Mouse (Mus musculus) MEL (cell line): Measurements from ENCODE around the gene Rcor1. TPM values are rescaled to one million over a fixed set of nuclear protein-coding genes. Genes with fewer than 3 reads are reported as not detected.
A peak's percentile ranks its signal among the peaks of the same experiment; 100 is the strongest.

Experiments
- DNase-seq: peaks from one replicate; pipeline ENCODE4 v3.0.0; 2011; ENCODE audit warnings: low read depth, low spot score
- H3K27ac ChIP-seq: 2 replicates; pipeline ENCODE4 v1.5.1; 2012; ENCODE audit warnings: low read depth, mild to moderate bottlenecking, control low read depth, low read length, moderate library complexity; ENCODE audit not compliant: control insufficient read depth
- H3K27me3 ChIP-seq, 2 experiments: fragments of 150-350 bp in 1 of 2; sonication (generic) in 1 of 2; 2 replicates each; pipeline ENCODE4 v1.6.1; 2012; ENCODE audit warnings: low read length in 2 of 2, mild to moderate bottlenecking in 2 of 2, improper control_type of control experiment in 1 of 2, moderate library complexity in 1 of 2; ENCODE audit not compliant: insufficient read depth in 2 of 2, control insufficient read depth in 1 of 2
- H3K36me3 ChIP-seq, 2 experiments: 2 replicates each; pipeline ENCODE4 v1.6.1; 2012 to 2014; ENCODE audit warnings: low read length in 2 of 2, improper control_type of control experiment in 1 of 2, inconsistent platforms in 1 of 2, mild to moderate bottlenecking in 1 of 2; ENCODE audit not compliant: insufficient read depth in 2 of 2, control insufficient read depth in 1 of 2
- H3K4me1 ChIP-seq, 2 experiments: fragments of 150-350 bp in 1 of 2; sonication (generic) in 1 of 2; 2 replicates each; pipeline ENCODE4 v1.6.1; 2012; ENCODE audit warnings: low read length in 2 of 2, improper control_type of control experiment in 1 of 2, mild to moderate bottlenecking in 1 of 2; ENCODE audit not compliant: insufficient read depth in 2 of 2, control insufficient read depth in 1 of 2
- H3K4me3 ChIP-seq, 2 experiments: fragments of 150-350 bp in 1 of 2; sonication (generic) in 1 of 2; 2 replicates each; pipeline ENCODE4 v1.5.1; 2012; ENCODE audit warnings: low read depth in 2 of 2, low read length in 2 of 2, mild to moderate bottlenecking in 2 of 2, moderate library complexity in 2 of 2, control low read depth in 1 of 2, improper control_type of control experiment in 1 of 2; ENCODE audit not compliant: control insufficient read depth in 1 of 2, insufficient read depth in 1 of 2
- H3K79me2 ChIP-seq: 2 replicates; pipeline ENCODE4 v1.6.1; 2012; ENCODE audit warnings: mild to moderate bottlenecking, low read length, moderate library complexity; ENCODE audit not compliant: control insufficient read depth, poor library complexity, insufficient read depth
- H3K9ac ChIP-seq: 2 replicates; pipeline ENCODE4 v1.6.1; 2012; ENCODE audit warnings: low read depth, mild to moderate bottlenecking, control low read depth, low read length, moderate library complexity; ENCODE audit not compliant: control insufficient read depth, poor library complexity, severe bottlenecking
- H3K9me3 ChIP-seq: fragments of 150-350 bp; sonication (generic); replicated peaks from 2 replicates; pipeline ENCODE4 v1.6.1; 2012; ENCODE audit warnings: mild to moderate bottlenecking, low read length, improper control_type of control experiment, moderate library complexity; ENCODE audit not compliant: insufficient read depth
- CHD1 ChIP-seq: IDR thresholded peaks from 2 replicates; pipeline ENCODE4 v1.6.1; 2012; ENCODE audit warnings: low read depth, mild to moderate bottlenecking, inconsistent platforms, low read length, improper control_type of control experiment
- CTCF ChIP-seq, 3 experiments: IDR thresholded peaks in 2 of 3; conservative IDR thresholded peaks in 1 of 3; 2 replicates each; pipeline ENCODE4 v1.5.1; 2011 to 2012; ENCODE audit warnings: low read length in 3 of 3, low read depth in 2 of 3, mild to moderate bottlenecking in 2 of 3, improper control_type of control experiment in 1 of 3, inconsistent platforms in 1 of 3, mixed read lengths in 1 of 3, moderate library complexity in 1 of 3; ENCODE audit not compliant: control insufficient read depth in 1 of 3, insufficient read depth in 1 of 3, poor library complexity in 1 of 3, severe bottlenecking in 1 of 3
- ETS1 ChIP-seq: IDR thresholded peaks from 2 replicates; pipeline ENCODE4 v1.6.1; 2012; ENCODE audit warnings: low read depth, mild to moderate bottlenecking, inconsistent platforms, low read length, improper control_type of control experiment, moderate library complexity
- HCFC1 ChIP-seq: IDR thresholded peaks from 2 replicates; pipeline ENCODE4 v1.6.1; 2012; ENCODE audit warnings: low read depth, mild to moderate bottlenecking, inconsistent platforms, low read length, improper control_type of control experiment, moderate library complexity
- JUND ChIP-seq: IDR thresholded peaks from 2 replicates; pipeline ENCODE4 v1.6.1; 2011; ENCODE audit warnings: low read depth, mild to moderate bottlenecking, improper control_type of control experiment, low read length
- MAFK ChIP-seq: IDR thresholded peaks from 2 replicates; pipeline ENCODE4 v1.6.1; 2011; ENCODE audit warnings: low read depth, mild to moderate bottlenecking, low read length, improper control_type of control experiment, borderline replicate concordance
- MAX ChIP-seq: IDR thresholded peaks from 2 replicates; pipeline ENCODE4 v1.6.1; 2011; ENCODE audit warnings: low read length, improper control_type of control experiment
- MYC ChIP-seq: IDR thresholded peaks from 2 replicates; pipeline ENCODE4 v1.6.1; 2011; ENCODE audit warnings: low read depth, mild to moderate bottlenecking, low read length, improper control_type of control experiment, moderate library complexity
- SIN3A ChIP-seq: IDR thresholded peaks from 2 replicates; pipeline ENCODE4 v1.6.1; 2012; ENCODE audit warnings: low read length, improper control_type of control experiment, inconsistent platforms
- UBTF ChIP-seq: IDR thresholded peaks from 2 replicates; pipeline ENCODE4 v1.6.1; 2012; ENCODE audit warnings: low read depth, mild to moderate bottlenecking, inconsistent platforms, low read length, improper control_type of control experiment, moderate library complexity, borderline replicate concordance; ENCODE audit not compliant: insufficient read depth
- USF1 ChIP-seq: IDR thresholded peaks from 2 replicates; pipeline ENCODE4 v1.6.1; 2014; ENCODE audit warnings: low read depth, mild to moderate bottlenecking, inconsistent platforms, low read length, improper control_type of control experiment, moderate library complexity
- ZKSCAN1 ChIP-seq: IDR thresholded peaks from 2 replicates; pipeline ENCODE4 v1.6.1; 2012; ENCODE audit warnings: low read depth, mild to moderate bottlenecking, inconsistent platforms, low read length, improper control_type of control experiment, moderate library complexity
- ZNF384 ChIP-seq: IDR thresholded peaks from 2 replicates; pipeline ENCODE4 v1.6.1; 2012; ENCODE audit warnings: low read depth, mild to moderate bottlenecking, inconsistent platforms, low read length, improper control_type of control experiment
- polyA plus RNA-seq, 2 experiments: library from polyadenylated mRNA; stranded (reverse) in 1 of 2; unstranded in 1 of 2; fragments of >175 nt in 1 of 2; fragments of >200 nt in 1 of 2; gene quantifications; 2 replicates each; pipeline versions ENCODE4 v1.2.1 to v1.2.4; 2012; ENCODE audit warnings: low replicate concordance in 2 of 2, low read depth in 1 of 2; ENCODE audit not compliant: insufficient read length in 2 of 2, insufficient read depth in 1 of 2, missing spikeins in 1 of 2
- total RNA-seq: library from RNA; depleted of rRNA; stranded (reverse); fragments of 300-350 nt; gene quantifications from 2 replicates; pipeline ENCODE4 v1.2.3, GENCODE M21; 2012

Gene Rcor1
- total and polyA plus RNA-seq, 3 experiments, result 23.1 to 44.3 (median 37.1) TPM

DNA sequence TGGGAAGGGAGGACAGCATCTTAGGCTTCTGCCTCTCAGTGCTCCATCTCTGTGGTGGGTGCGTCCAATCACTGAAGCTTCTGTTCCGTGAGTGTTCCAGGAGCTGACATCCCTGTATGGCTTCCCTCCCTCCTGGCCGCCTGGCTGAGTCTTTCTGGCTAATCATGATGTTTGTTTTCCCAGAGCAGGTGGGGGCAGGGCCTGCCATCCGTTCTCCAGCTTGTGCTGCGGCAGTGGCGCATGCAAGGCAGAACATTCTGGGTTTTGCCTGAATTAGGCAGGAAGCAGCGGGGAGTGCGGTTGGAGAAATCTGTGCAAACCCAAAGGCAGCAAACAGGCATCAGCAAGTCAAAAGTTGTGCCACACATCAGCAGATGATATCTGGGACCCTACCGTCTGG, 106.1 kb downstream of the Rcor1 start:
- no peak for DNase-seq
- Histone ChIP-seq H3K4me1 (peaks cover 0 to 6% of the 10 kb centered on the region in 2 experiments; a peak in 1 of 4 replicates), H3K9ac (no peak overlapping the region), H3K27me3 (no peaks in the 10 kb centered on the region), H3K9me3 (no peaks in the 10 kb centered on the region), H3K27ac (no peak overlapping the region), H3K79me2 (no peaks in the 10 kb centered on the region), H3K36me3 (no peaks in the 10 kb centered on the region), H3K4me3 (no peak overlapping the region)
- TF ChIP-seq MYC, result no peak
- TF ChIP-seq MAFK, result no peak
- no peak for TF ChIP-seq CHD1
- TF ChIP-seq ETS1, result no peak
- no peak for TF ChIP-seq USF1
- TF ChIP-seq ZKSCAN1, result no peak
- TF ChIP-seq ZNF384, result no peak
- TF ChIP-seq UBTF, result no peak
- no peak for TF ChIP-seq MAX
- no peak for TF ChIP-seq JUND
- no peak for TF ChIP-seq CTCF (IDR thresholded peaks at IDR 0.05 in 2 of 3, conservative IDR thresholded peaks at IDR 0.05 in 1 of 3; ENCODE audit: control insufficient read depth in 1 of 3, insufficient read depth in 1 of 3, low read depth in 2 of 3, low read length in 3 of 3, poor library complexity in 1 of 3, severe bottlenecking in 1 of 3)

DNA sequence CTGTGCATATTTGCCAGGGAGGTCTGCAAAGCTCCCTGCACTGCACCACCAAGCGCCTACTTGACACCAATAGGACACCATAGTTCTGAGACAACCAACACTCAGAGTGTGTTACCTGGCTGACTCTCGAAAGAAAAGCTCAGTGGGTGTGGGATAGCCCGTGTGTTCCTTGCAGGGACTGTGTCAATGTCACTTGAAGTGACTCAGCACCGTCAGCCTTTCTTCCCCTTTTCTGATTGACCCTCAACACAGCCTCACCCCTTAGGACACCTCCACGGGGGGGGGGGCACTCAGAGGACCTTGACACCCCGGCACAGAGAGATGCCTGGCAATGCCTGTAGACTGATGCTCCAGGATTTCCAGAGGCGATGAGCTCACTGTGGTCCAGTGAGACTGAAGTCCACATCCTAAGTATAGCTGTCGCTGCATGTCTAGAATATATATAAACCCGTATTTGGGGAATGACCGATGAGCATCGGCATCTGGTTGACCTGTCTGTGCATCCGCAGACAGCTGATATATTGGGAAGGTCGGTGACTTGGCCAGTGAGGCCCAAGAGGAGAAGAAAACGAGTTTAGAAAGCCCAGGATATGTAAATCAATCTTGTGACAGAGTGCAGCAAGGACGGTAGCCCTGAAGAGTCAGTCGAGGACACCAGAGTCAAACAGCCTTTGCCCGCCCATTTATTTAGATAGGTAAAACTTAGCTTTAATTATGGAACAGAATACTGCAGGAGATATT, 110.5 kb downstream of the Rcor1 start:
- no peaks in the 10 kb centered on the region for H3K27me3 ChIP-seq

DNA sequence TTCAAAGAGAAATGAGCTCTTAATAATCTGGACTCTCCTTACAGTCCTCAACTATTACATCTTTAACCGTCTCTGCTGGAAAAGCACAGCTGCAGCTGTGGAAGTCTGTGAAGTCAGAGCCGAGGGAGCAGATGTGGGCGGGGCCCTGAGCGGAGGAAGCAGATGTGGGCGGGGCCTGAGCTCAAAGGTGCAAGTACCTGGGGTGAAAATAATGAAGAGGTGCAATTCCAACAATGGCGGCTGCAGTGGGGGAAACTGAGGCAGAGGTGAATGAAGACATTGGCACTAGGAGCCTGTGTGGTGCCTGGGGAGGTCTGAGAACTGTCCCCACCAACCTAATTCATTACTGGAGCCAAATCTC, 111.1 kb downstream of the Rcor1 start:
- no peaks in the 10 kb centered on the region for H3K36me3 ChIP-seq
- no peaks in the 10 kb centered on the region; a peak in 1 of 4 replicates for H3K27me3 ChIP-seq
- no peak overlapping the region for H3K4me3 ChIP-seq
- TF ChIP-seq UBTF (no peak), CTCF (IDR thresholded peaks at IDR 0.05 in 2 of 3, conservative IDR thresholded peaks at IDR 0.05 in 1 of 3; ENCODE audit: control insufficient read depth in 1 of 3, insufficient read depth in 1 of 3, low read depth in 2 of 3, low read length in 3 of 3, poor library complexity in 1 of 3, severe bottlenecking in 1 of 3) (no peak), ZNF384 (no peak)
- TF ChIP-seq, all 39 proteins: peak for 0
- no peak for DNase-seq
- Histone ChIP-seq H3K9ac (no peak overlapping the region), H3K27ac (no peak overlapping the region), H3K9me3 (no peaks in the 10 kb centered on the region), H3K79me2 (no peaks in the 10 kb centered on the region), H3K4me1 (peaks cover 0 to 6% of the 10 kb centered on the region in 2 experiments; a peak in 2 of 4 replicates)

More for the DNA sequence above, 110.5 kb downstream of the Rcor1 start:
- Histone ChIP-seq H3K4me1 (peaks cover 0 to 6% of the 10 kb centered on the region in 2 experiments; a peak in 2 of 4 replicates), H3K4me3 (no peak overlapping the region), H3K36me3 (no peaks in the 10 kb centered on the region), H3K9me3 (no peaks in the 10 kb centered on the region)
- TF ChIP-seq USF1 (no peak), HCFC1 (no peak), SIN3A (no peak)
- TF ChIP-seq, all 39 proteins: peak for 0
- DNase-seq, result peak; percentile 14
- H3K9ac ChIP-seq, result no peak overlapping the region
- H3K79me2 ChIP-seq, result no peaks in the 10 kb centered on the region
- H3K27ac ChIP-seq, result no peak overlapping the region
